Mouse (Mus musculus) liver, embryonic 14.5 days (tissue): Measurements from ENCODE around the gene Chst8.

Source experiments
- CTCF ChIP-seq: IDR thresholded peaks from 2 replicates; pipeline ENCODE4 v1.5.1; 2016; ENCODE audit warnings: antibody characterized with exemption, low read depth, control low read depth
- EP300 ChIP-seq: IDR thresholded peaks from 2 replicates; pipeline ENCODE4 v1.6.1; 2016; ENCODE audit warnings: antibody characterized with exemption, low read depth

- TF ChIP-seq CTCF (no peak), EP300 (no peak)
Measured at GRCm38 (mm10) chr7:34720882-34721649, 91.4 kb downstream of the Chst8 start.
